Mouse (Mus musculus): ENCODE data around the gene Cwc27. TPM values are rescaled to one million over a fixed set of nuclear protein-coding genes. Genes with fewer than 3 reads are reported as not detected.

Cwc27 gene
- total and polyA plus RNA-seq, 2 experiments, result 1.1 to 8.9 TPM

DNA sequence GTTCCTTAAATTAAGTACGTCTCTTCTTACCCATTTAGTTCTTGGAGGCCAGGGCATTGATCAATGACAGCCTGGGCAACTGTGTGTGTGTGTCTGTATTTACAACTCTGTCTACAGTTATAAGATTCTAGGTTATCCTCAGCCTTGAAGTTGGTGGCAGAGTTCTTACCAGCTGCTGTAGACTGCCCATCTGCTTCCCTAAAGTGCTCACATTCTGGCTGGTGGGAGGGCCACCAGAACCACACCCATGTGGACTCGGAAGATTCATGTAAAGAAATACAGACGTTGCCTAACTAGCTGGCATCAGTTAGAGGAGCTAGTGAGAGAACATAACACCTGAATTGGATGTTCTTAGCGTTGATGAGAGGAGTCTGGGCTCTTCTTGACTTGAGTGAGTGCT is 25.0 kb upstream of the Cwc27 start:
- Histone ChIP-seq H3K9ac (ENCODE audit: low read depth, low read length) (no peak overlapping the region), H3K4me1 (ENCODE audit: control insufficient read depth, insufficient read depth, low read length) (no peaks in the 10 kb centered on the region), H3K27ac (replicated peaks; ENCODE audit: insufficient read depth, low read depth, low read length) (no peak overlapping the region), H3K4me3 (ENCODE audit: insufficient read depth, low read depth, low read length) (no peak overlapping the region), H3K27me3 (ENCODE audit: control insufficient read depth, insufficient read depth, low read length) (no peaks in the 10 kb centered on the region), H3K36me3 (ENCODE audit: control insufficient read depth, insufficient read depth, low read length) (peaks cover 12% of the 10 kb centered on the region), H3K79me2 (ENCODE audit: control insufficient read depth, insufficient read depth, low read length) (no peaks in the 10 kb centered on the region)
- TF ChIP-seq CTCF (IDR thresholded peaks at IDR 0.05; ENCODE audit: low read depth, low read length) (no peak), POLR2A (IDR thresholded peaks at IDR 0.05; ENCODE audit: extremely low read depth, insufficient read depth, low read length) (no peak)
- no peak for DNase-seq (ENCODE audit: extremely low read depth, low read depth, low spot score)
- WGBS, result 65% methylated on average over 4 of the region's 4 CpGs

DNA sequence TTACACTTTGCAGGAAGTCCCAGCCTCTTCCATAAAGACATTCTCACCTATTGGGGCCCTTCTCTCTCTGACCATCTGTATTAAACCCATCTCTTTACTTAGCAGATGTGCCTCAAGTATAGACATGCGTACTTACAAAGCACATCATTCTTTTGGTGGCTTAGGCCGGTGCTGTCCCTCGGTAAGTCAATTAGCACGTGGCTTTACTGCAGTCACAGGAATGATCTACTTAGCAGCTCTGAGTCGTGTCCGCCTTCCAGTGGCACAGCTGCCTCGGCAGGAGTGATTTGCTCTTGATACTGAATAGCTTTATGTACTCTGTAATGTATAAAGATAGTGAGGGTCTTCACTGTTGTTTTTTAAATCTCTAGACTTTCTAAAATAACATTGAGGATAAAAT is 20.7 kb upstream of the Cwc27 start:
- no peak overlapping the region for H3K4me3 ChIP-seq (ENCODE audit: insufficient read depth, low read depth, low read length)
- H3K79me2 ChIP-seq (ENCODE audit: control insufficient read depth, insufficient read depth, low read length), result no peaks in the 10 kb centered on the region
- H3K36me3 ChIP-seq (ENCODE audit: control insufficient read depth, insufficient read depth, low read length), result peaks cover 33% of the 10 kb centered on the region
- H3K27me3 ChIP-seq (ENCODE audit: control insufficient read depth, insufficient read depth, low read length), result no peaks in the 10 kb centered on the region
- DNase-seq (ENCODE audit: extremely low read depth, low read depth, low spot score), result no peak
- H3K9ac ChIP-seq (ENCODE audit: low read depth, low read length), result no peak overlapping the region
- TF ChIP-seq POLR2A (IDR thresholded peaks at IDR 0.05; ENCODE audit: extremely low read depth, insufficient read depth, low read length), result no peak
- TF ChIP-seq CTCF (IDR thresholded peaks at IDR 0.05; ENCODE audit: low read depth, low read length), result no peak
- no peaks in the 10 kb centered on the region for H3K4me1 ChIP-seq (ENCODE audit: control insufficient read depth, insufficient read depth, low read length)
- 80% methylated on average over 7 of the region's 7 CpGs for WGBS
- no peak overlapping the region for H3K27ac ChIP-seq (replicated peaks; ENCODE audit: insufficient read depth, low read depth, low read length)

- H3K79me2 ChIP-seq (ENCODE audit: control insufficient read depth, insufficient read depth, low read length), result no peaks in the 10 kb centered on the region
- H3K4me1 ChIP-seq (ENCODE audit: control insufficient read depth, insufficient read depth, low read length), result no peaks in the 10 kb centered on the region
- no peak for DNase-seq (ENCODE audit: extremely low read depth, low read depth, low spot score)
- H3K27ac ChIP-seq (replicated peaks; ENCODE audit: insufficient read depth, low read depth, low read length), result no peak overlapping the region
- TF ChIP-seq POLR2A (IDR thresholded peaks at IDR 0.05; ENCODE audit: extremely low read depth, insufficient read depth, low read length) (no peak), CTCF (IDR thresholded peaks at IDR 0.05; ENCODE audit: low read depth, low read length) (no peak)
- no peaks in the 10 kb centered on the region for H3K27me3 ChIP-seq (ENCODE audit: control insufficient read depth, insufficient read depth, low read length)
- WGBS, result 95% methylated on average over 13 of the region's 13 CpGs
- peaks cover 45% of the 10 kb centered on the region for H3K36me3 ChIP-seq (ENCODE audit: control insufficient read depth, insufficient read depth, low read length)
- H3K4me3 ChIP-seq (ENCODE audit: insufficient read depth, low read depth, low read length), result no peak overlapping the region
- no peak overlapping the region for H3K9ac ChIP-seq (ENCODE audit: low read depth, low read length)
Observed at GRCm38 (mm10) chr13:104832811-104833210, 15.9 kb upstream of the Cwc27 start.

DNA sequence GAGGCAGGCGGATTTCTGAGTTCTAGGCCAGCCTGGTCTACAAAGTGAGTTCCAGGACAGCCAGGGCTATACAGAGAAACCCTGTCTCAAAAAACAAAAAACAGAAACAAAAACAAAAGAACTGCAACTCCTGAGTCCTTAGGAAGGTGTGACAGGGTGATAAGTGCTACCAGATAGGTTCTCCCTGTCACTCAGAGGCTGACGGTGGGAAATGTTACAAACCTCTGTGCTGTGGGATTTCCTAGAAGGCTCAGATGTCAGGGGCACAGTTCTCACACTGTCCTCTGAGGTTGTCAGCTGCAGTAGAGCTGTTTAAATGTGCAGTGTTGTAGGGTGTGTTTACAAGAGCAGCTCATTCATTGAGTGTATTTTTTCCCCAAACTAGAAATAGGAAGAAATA is 8.5 kb upstream of the Cwc27 start:
- peaks cover 14% of the 10 kb centered on the region for H3K36me3 ChIP-seq (ENCODE audit: control insufficient read depth, insufficient read depth, low read length)
- no peak for DNase-seq (ENCODE audit: extremely low read depth, low read depth, low spot score)
- no peaks in the 10 kb centered on the region for H3K27me3 ChIP-seq (ENCODE audit: control insufficient read depth, insufficient read depth, low read length)
- TF ChIP-seq CTCF (IDR thresholded peaks at IDR 0.05; ENCODE audit: low read depth, low read length), result no peak
- no peak for TF ChIP-seq POLR2A (IDR thresholded peaks at IDR 0.05; ENCODE audit: extremely low read depth, insufficient read depth, low read length)
- H3K9ac ChIP-seq (ENCODE audit: low read depth, low read length), result no peak overlapping the region
- H3K79me2 ChIP-seq (ENCODE audit: control insufficient read depth, insufficient read depth, low read length), result no peaks in the 10 kb centered on the region
- 96% methylated on average over 2 of the region's 2 CpGs for WGBS
- H3K4me3 ChIP-seq (ENCODE audit: insufficient read depth, low read depth, low read length), result no peak overlapping the region
- no peaks in the 10 kb centered on the region for H3K4me1 ChIP-seq (ENCODE audit: control insufficient read depth, insufficient read depth, low read length)
- H3K27ac ChIP-seq (replicated peaks; ENCODE audit: insufficient read depth, low read depth, low read length), result no peak overlapping the region

- DNase-seq (ENCODE audit: extremely low read depth, low read depth, low spot score), result no peak
- Histone ChIP-seq H3K4me3 (ENCODE audit: insufficient read depth, low read depth, low read length) (no peak overlapping the region), H3K79me2 (ENCODE audit: control insufficient read depth, insufficient read depth, low read length) (peaks cover 8% of the 10 kb centered on the region; the same call in 1 of the 2 replicates), H3K27ac (replicated peaks; ENCODE audit: insufficient read depth, low read depth, low read length) (no peak overlapping the region), H3K9ac (ENCODE audit: low read depth, low read length) (no peak overlapping the region), H3K4me1 (ENCODE audit: control insufficient read depth, insufficient read depth, low read length) (no peaks in the 10 kb centered on the region; the same call in 1 of the 2 replicates), H3K27me3 (ENCODE audit: control insufficient read depth, insufficient read depth, low read length) (no peaks in the 10 kb centered on the region), H3K36me3 (ENCODE audit: control insufficient read depth, insufficient read depth, low read length) (peaks cover 4% of the 10 kb centered on the region)
- TF ChIP-seq CTCF (IDR thresholded peaks at IDR 0.05; ENCODE audit: low read depth, low read length) (no peak), POLR2A (IDR thresholded peaks at IDR 0.05; ENCODE audit: extremely low read depth, insufficient read depth, low read length) (no peak)
- WGBS, result 63% methylated on average over 8 of the region's 8 CpGs
Observed at GRCm38 (mm10) chr13:104822411-104822838, 5.5 kb upstream of the Cwc27 start.

- Histone ChIP-seq H3K36me3 (ENCODE audit: control insufficient read depth, insufficient read depth, low read length) (peaks cover under 1% of the 10 kb centered on the region), H3K4me1 (ENCODE audit: control insufficient read depth, insufficient read depth, low read length) (no peaks in the 10 kb centered on the region; the same call in 1 of the 2 replicates), H3K9ac (ENCODE audit: low read depth, low read length) (no peak overlapping the region), H3K27ac (replicated peaks; ENCODE audit: insufficient read depth, low read depth, low read length) (no peak overlapping the region), H3K27me3 (ENCODE audit: control insufficient read depth, insufficient read depth, low read length) (no peaks in the 10 kb centered on the region), H3K79me2 (ENCODE audit: control insufficient read depth, insufficient read depth, low read length) (peaks cover 8% of the 10 kb centered on the region; the same call in 1 of the 2 replicates), H3K4me3 (ENCODE audit: insufficient read depth, low read depth, low read length) (no peak overlapping the region)
- TF ChIP-seq CTCF (IDR thresholded peaks at IDR 0.05; ENCODE audit: low read depth, low read length) (no peak), POLR2A (IDR thresholded peaks at IDR 0.05; ENCODE audit: extremely low read depth, insufficient read depth, low read length) (no peak)
- WGBS, result 93% methylated on average over 1 of the region's 1 CpGs
- DNase-seq (ENCODE audit: extremely low read depth, low read depth, low spot score), result no peak
Observed at GRCm38 (mm10) chr13:104821908-104822307, 5.0 kb upstream of the Cwc27 start.

All from liver, adult 2 months (tissue).